Mouse (Mus musculus) lung, adult 2 months (tissue): ENCODE data around the gene Pigh.

Experiments
- CTCF ChIP-seq: fragments of 200-500 bp; IDR thresholded peaks from 2 replicates; pipeline ENCODE4 v1.5.1; 2011; ENCODE audit warnings: mild to moderate bottlenecking, low read length, control low read depth; ENCODE audit not compliant: insufficient read depth
- POLR2A ChIP-seq: fragments of 200-500 bp; IDR thresholded peaks from 2 replicates; pipeline ENCODE4 v1.6.1; 2011; ENCODE audit warnings: low read depth, mild to moderate bottlenecking, control low read depth, low read length, borderline replicate concordance; ENCODE audit errors: extremely low read depth

DNA sequence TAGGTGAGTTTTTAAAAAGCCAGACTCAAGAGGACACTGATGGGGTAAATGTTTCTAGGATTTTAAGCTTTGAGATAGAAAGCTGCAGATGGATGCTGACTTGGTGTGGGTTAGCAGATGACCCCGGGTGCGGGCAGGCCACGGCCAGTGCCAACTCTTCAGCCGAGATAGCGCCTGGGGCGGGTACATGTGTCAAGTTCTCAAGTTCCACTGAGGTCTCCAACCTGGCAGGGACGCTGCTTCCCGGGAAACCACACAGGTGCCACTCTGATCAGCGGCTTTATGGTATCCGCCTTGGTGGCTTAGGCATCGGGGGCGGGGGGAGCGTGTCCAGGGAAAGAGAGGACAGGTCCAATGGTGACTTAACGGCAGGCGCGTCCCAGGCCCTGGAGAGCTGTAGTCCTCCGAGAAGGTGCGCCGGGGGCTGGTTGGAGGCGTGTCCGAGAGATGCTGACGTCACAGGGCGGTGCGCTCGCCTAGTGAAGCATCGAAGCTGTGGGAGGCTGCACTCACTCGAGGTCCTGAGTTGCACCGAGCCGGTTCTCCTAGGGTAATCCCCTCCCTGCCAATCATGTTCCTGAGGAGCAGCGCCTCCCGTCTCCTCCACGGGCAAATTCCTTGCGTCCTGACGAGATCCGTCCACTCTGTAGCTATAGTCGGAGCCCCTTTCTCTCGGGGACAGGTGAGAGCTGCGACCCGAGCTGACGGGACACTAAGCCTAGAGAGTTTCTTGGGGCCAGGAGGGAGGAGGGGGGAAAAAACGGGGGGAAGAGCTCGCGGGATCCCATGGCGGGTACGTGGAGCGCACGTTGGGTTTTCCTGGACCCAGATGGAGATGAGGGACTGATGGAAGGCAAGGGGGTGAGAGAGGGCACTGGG, 41.1 kb upstream of the Pigh start, which contains the start of gene Arg2:
- no peak for TF ChIP-seq CTCF
- TF ChIP-seq POLR2A, result peak; percentile 74; the same call in 1 of the 2 replicates
